Mouse (Mus musculus): ENCODE measurements around the gene Mtmr12. TPM values are rescaled to one million over a fixed set of nuclear protein-coding genes. Genes with fewer than 3 reads are reported as not detected.

The Mtmr12 gene
- polyA plus RNA-seq, 1 experiment from 2014 or later, result 4.0 TPM

DNA sequence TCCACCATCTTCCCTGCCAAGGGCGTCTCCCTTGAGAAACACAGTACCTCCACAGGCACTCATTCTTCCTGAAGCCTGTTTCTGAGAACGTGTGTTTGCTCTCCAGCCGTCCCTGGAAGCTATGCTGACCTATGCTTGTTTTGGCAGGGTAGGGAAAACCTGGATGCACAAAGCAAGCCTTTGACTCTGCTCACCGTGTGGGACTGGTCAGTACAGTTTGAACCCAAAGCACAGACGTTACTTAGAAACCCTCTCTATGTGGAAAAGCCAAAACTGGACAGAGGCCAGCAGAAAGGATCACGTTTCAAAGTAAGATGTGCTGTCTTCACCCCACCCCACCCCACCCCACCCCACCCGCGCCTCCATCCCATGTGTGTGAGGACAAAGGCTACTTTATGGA, 61.6 kb downstream of the Mtmr12 start:
- no peak overlapping the region for H3K9ac ChIP-seq (replicated peaks)
- H3K4me3 ChIP-seq (ENCODE audit: low read depth, low read length), result no peak overlapping the region
- 73% methylated on average over 8 of the region's 8 CpGs for WGBS (ENCODE audit: insufficient replicate concordance)
- H3K27ac ChIP-seq (ENCODE audit: low read depth), result no peak overlapping the region
- no peak for DNase-seq
- TF ChIP-seq CTCF (IDR thresholded peaks at IDR 0.05; ENCODE audit: low read depth), result no peak
- TF ChIP-seq EP300 (IDR thresholded peaks at IDR 0.05; ENCODE audit: low read depth), result no peak
- no peak overlapping the region for H3K4me2 ChIP-seq (ENCODE audit: low read depth, low read length)
- no peaks in the 10 kb centered on the region for H3K9me3 ChIP-seq (ENCODE audit: low read length)
- peaks cover 79% of the 10 kb centered on the region for H3K36me3 ChIP-seq (replicated peaks; ENCODE audit: insufficient read depth, low read length)
- H3K27me3 ChIP-seq (ENCODE audit: insufficient read depth, low read length), result no peaks in the 10 kb centered on the region
- H3K4me1 ChIP-seq (ENCODE audit: insufficient read depth), result no peaks in the 10 kb centered on the region; the same call in 1 of the 2 replicates
- ATAC-seq, result no peak

DNA sequence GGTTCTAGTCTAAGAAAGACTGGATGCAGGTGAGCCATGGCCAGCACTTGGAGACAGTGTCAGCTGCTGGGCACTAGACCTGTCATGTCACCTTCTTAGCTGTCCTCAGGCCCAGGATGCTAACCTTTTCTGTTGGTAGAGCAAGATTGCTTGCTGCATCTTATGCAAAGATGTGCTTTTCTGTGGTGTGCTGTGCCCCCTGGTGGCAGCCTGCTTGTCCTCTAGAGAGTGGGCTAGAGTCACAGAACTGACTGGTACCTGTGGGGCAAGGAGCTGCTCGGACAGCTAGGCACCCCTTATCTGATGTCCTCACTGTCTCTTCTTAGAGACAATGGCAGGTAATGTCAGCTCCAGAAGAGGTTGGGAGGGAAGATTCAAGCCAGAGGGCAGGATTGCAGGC, 63.2 kb downstream of the Mtmr12 start:
- TF ChIP-seq CTCF (IDR thresholded peaks at IDR 0.05; ENCODE audit: low read depth), result peak; percentile 90
- TF ChIP-seq EP300 (IDR thresholded peaks at IDR 0.05; ENCODE audit: low read depth), result no peak
- peaks cover 66% of the 10 kb centered on the region for H3K36me3 ChIP-seq (replicated peaks; ENCODE audit: insufficient read depth, low read length)
- WGBS (ENCODE audit: insufficient replicate concordance), result 53% methylated on average over 1 of the region's 1 CpGs
- 0 out of 2 replicates have a peak, but pooled peaks have one; percentile 45 for ATAC-seq
- no peak overlapping the region for H3K27ac ChIP-seq (ENCODE audit: low read depth)
- no peak overlapping the region for H3K9ac ChIP-seq (replicated peaks)
- no peaks in the 10 kb centered on the region for H3K9me3 ChIP-seq (ENCODE audit: low read length)
- no peaks in the 10 kb centered on the region; the same call in 1 of the 2 replicates for H3K4me1 ChIP-seq (ENCODE audit: insufficient read depth)
- no peak overlapping the region for H3K4me3 ChIP-seq (ENCODE audit: low read depth, low read length)
- no peak overlapping the region for H3K4me2 ChIP-seq (ENCODE audit: low read depth, low read length)
- no peaks in the 10 kb centered on the region for H3K27me3 ChIP-seq (ENCODE audit: insufficient read depth, low read length)
- peak; percentile 80 for DNase-seq

DNA sequence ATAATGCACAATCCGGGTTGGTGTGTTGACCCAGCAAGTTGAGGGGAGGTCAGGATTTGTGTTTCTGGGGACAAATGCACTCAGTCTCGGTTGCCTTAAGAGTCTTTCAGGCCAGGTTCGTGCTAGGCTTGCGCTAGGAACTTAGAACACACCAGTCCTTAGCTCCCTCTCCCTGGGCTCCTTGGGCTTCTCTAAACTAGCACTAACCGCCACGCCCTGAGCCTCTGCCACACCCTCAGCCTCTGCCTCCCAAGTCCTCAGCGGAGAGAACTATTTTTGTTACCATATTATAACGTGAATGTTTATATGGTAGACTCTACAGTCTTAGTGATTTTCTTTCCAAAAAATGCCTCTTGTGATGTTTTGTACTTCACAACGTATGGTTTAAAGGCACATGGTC, 66.5 kb downstream of the Mtmr12 start:
- Histone ChIP-seq H3K4me2 (ENCODE audit: low read depth, low read length) (no peak overlapping the region), H3K4me3 (ENCODE audit: low read depth, low read length) (no peak overlapping the region), H3K9ac (replicated peaks) (no peak overlapping the region), H3K4me1 (ENCODE audit: insufficient read depth) (no peaks in the 10 kb centered on the region; the same call in 1 of the 2 replicates), H3K27me3 (ENCODE audit: insufficient read depth, low read length) (no peaks in the 10 kb centered on the region), H3K9me3 (ENCODE audit: low read length) (no peaks in the 10 kb centered on the region), H3K27ac (ENCODE audit: low read depth) (no peak overlapping the region), H3K36me3 (replicated peaks; ENCODE audit: insufficient read depth, low read length) (peaks cover 40% of the 10 kb centered on the region)
- TF ChIP-seq EP300 (IDR thresholded peaks at IDR 0.05; ENCODE audit: low read depth) (no peak), CTCF (IDR thresholded peaks at IDR 0.05; ENCODE audit: low read depth) (no peak)
- ATAC-seq (no peak), DNase-seq (no peak)
- 73% methylated on average over 9 of the region's 9 CpGs for WGBS (ENCODE audit: insufficient replicate concordance)

DNA sequence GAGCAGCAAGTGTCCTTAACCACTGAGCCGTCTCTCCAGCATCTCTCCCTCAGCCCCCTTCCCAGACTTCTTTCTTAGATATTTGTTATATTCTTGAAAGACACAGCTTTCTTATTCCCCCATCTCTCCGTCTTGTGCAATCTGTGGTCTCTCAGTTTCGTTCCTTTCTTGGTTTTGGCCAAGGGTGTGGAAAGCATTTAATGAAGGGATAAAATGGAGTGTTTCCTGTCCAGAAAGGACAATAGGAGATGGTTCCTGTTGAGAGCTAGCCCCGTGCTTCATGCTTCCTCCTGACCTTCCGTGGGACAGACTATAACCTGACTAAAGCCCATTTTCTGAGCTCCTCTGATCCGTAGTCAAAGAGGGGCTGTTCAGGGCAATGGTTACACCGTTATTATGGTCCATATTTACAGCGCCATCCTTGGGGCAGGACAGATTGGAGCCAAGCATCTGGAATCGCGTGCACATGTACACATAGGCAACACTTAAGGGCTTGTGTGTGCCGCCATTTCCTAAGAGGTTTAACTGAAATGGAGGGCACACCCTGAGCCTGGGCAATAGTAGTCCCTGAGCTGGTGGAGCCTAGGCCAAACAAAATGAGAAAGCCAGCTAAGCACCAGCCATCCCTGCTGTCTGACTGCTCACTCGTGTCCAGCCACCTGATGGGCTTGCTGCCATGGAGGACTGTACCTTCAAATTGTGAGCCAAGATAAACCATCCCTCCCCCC, 68.7 kb downstream of the Mtmr12 start:
- Histone ChIP-seq H3K4me3 (ENCODE audit: low read depth, low read length) (no peak overlapping the region), H3K27me3 (ENCODE audit: insufficient read depth, low read length) (no peaks in the 10 kb centered on the region), H3K4me1 (ENCODE audit: insufficient read depth) (no peaks in the 10 kb centered on the region), H3K36me3 (replicated peaks; ENCODE audit: insufficient read depth, low read length) (peaks cover 28% of the 10 kb centered on the region), H3K9ac (replicated peaks) (no peak overlapping the region), H3K4me2 (ENCODE audit: low read depth, low read length) (no peak overlapping the region), H3K9me3 (ENCODE audit: low read length) (no peaks in the 10 kb centered on the region), H3K27ac (ENCODE audit: low read depth) (no peak overlapping the region)
- TF ChIP-seq CTCF (IDR thresholded peaks at IDR 0.05; ENCODE audit: low read depth) (no peak), EP300 (IDR thresholded peaks at IDR 0.05; ENCODE audit: low read depth) (no peak)
- ATAC-seq (no peak), DNase-seq (no peak)
- WGBS (ENCODE audit: insufficient replicate concordance), result 71% methylated on average over 12 of the region's 12 CpGs

DNA sequence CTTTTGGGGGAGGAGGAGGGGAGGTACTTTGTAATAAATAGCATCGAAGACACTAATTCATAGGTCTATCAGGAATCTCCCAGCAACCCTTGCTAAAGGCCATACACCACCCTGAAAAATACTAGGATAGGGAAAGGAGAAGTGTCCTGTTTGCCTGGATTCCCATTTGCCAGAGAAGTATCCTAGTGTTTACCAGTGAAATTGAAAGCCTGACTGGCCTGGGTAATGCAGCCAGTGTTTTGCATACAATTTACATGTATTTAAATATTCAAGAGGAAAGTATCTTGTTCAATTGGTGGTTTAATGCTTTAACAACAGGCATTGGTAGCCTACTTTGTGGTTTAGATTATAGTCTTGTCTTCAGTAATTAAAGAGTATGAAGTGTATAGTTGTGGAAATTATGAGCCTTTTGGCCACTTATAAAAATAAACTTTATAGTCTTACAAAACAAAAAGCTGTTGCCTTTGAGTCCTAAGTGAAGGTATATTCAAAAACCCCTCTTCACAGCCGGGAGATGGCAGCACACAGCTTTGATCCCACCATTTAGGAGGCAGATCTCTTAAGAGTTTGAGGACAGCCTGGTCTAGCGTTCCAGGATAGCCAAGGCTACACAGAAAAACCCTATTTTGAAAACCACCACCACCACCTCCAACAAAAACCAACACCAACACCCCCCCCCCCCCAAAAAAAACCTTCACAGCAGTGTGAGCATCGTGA, 69.4 kb downstream of the Mtmr12 start:
- no peak overlapping the region for H3K9ac ChIP-seq (replicated peaks)
- no peak for TF ChIP-seq EP300 (IDR thresholded peaks at IDR 0.05; ENCODE audit: low read depth)
- TF ChIP-seq CTCF (IDR thresholded peaks at IDR 0.05; ENCODE audit: low read depth), result peak; percentile 29; the same call in 1 of the 2 replicates
- no peaks in the 10 kb centered on the region for H3K27me3 ChIP-seq (ENCODE audit: insufficient read depth, low read length)
- H3K4me1 ChIP-seq (ENCODE audit: insufficient read depth), result no peaks in the 10 kb centered on the region
- H3K36me3 ChIP-seq (replicated peaks; ENCODE audit: insufficient read depth, low read length), result peaks cover 21% of the 10 kb centered on the region
- 53% methylated on average over 4 of the region's 4 CpGs for WGBS (ENCODE audit: insufficient replicate concordance)
- no peaks in the 10 kb centered on the region for H3K9me3 ChIP-seq (ENCODE audit: low read length)
- DNase-seq, result no peak
- no peak for ATAC-seq
- no peak overlapping the region for H3K27ac ChIP-seq (ENCODE audit: low read depth)
- H3K4me2 ChIP-seq (ENCODE audit: low read depth, low read length), result no peak overlapping the region
- no peak overlapping the region for H3K4me3 ChIP-seq (ENCODE audit: low read depth, low read length)

DNA sequence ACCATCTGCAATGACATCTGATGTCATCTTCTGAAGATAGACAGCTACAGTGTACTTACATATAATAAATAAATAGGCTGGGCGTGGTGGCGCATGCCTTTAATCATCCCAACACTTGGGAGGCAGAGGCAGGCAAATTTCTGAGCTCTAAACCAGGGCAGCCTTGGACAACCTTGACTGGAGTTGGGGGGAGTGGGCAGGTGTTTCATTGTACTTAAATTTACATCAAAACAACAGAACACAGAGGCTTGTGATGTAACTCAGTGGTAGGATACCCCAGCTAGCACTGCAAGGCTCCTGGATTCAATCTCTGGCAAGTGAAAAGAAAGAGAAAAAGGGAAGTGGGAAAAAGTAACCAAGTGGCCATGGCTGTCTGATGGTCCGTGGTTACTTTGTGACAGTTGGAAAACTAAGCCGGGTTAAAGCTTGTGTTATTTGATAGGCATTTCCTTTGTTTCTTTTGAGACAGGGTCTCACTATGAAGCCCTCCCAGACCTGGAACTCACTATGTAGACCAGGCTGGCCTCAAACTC, 70.3 kb downstream of the Mtmr12 start:
- DNase-seq (no peak), ATAC-seq (no peak)
- Histone ChIP-seq H3K4me3 (ENCODE audit: low read depth, low read length) (no peak overlapping the region), H3K27me3 (ENCODE audit: insufficient read depth, low read length) (no peaks in the 10 kb centered on the region), H3K4me2 (ENCODE audit: low read depth, low read length) (no peak overlapping the region), H3K9me3 (ENCODE audit: low read length) (no peaks in the 10 kb centered on the region), H3K36me3 (replicated peaks; ENCODE audit: insufficient read depth, low read length) (peaks cover 13% of the 10 kb centered on the region), H3K4me1 (ENCODE audit: insufficient read depth) (no peaks in the 10 kb centered on the region), H3K27ac (ENCODE audit: low read depth) (no peak overlapping the region), H3K9ac (replicated peaks) (no peak overlapping the region)
- TF ChIP-seq EP300 (IDR thresholded peaks at IDR 0.05; ENCODE audit: low read depth) (no peak), CTCF (IDR thresholded peaks at IDR 0.05; ENCODE audit: low read depth) (no peak)
- WGBS (ENCODE audit: insufficient replicate concordance), result 54% methylated on average over 4 of the region's 4 CpGs
